ENCODE assay signal across 7 mouse cellular contexts in genomic region chr17:6005638-6006471, GRCm38 (mm10).
A peak's percentile ranks its signal among the peaks of the same experiment; 100 is the strongest.
DNase-seq lines count a peak whose midpoint lies in the region; ATAC-seq and TF ChIP-seq lines count a peak whose summit lies in the region.

No protein-coding gene starts in this region.

- peaks cover 14% of the 10 kb centered on the region; the same call in 1 of the 2 replicates for H3K36me3 ChIP-seq in intestine, postnatal 0 days (ENCODE audit: control insufficient read depth, insufficient read depth)
- H3K36me3 ChIP-seq in midbrain, embryonic 13.5 days, result no peaks in the 10 kb centered on the region
- 0 out of 2 replicates have a peak, but pooled peaks cover 5% of the 10 kb centered on the region for H3K36me3 ChIP-seq in stomach, embryonic 15.5 days

- ATAC-seq in intestine, postnatal 0 days, result peak; percentile 29; the same call in 1 of the 2 replicates
- peak; percentile 24; the same call in 1 of the 2 replicates for ATAC-seq in midbrain, embryonic 13.5 days
- ATAC-seq in stomach, embryonic 15.5 days (ENCODE audit: insufficient read depth, low FRiP score, low read depth), result peak; percentile 49

- H3K9me3 ChIP-seq in intestine, postnatal 0 days (ENCODE audit: control insufficient read depth), result no peaks in the 10 kb centered on the region
- no peaks in the 10 kb centered on the region for H3K9me3 ChIP-seq in midbrain, embryonic 13.5 days
- H3K9me3 ChIP-seq in stomach, embryonic 15.5 days, result no peaks in the 10 kb centered on the region; the same call in 1 of the 2 replicates

- peaks cover 15% of the 10 kb centered on the region for H3K4me1 ChIP-seq in intestine, postnatal 0 days (replicated peaks; ENCODE audit: control insufficient read depth, insufficient read depth, low read length)
- H3K4me1 ChIP-seq in midbrain, embryonic 13.5 days (replicated peaks), result peaks cover 11% of the 10 kb centered on the region; the same call in 1 of the 2 replicates
- peaks cover 23% of the 10 kb centered on the region for H3K4me1 ChIP-seq in stomach, embryonic 15.5 days

- peak; percentile 54 for TF ChIP-seq CTCF in intestine, postnatal 0 days (IDR thresholded peaks at IDR 0.05; ENCODE audit: low read depth)

- H3K9ac ChIP-seq in intestine, postnatal 0 days (ENCODE audit: low read depth, low read length), result no peak overlapping the region
- H3K9ac ChIP-seq in midbrain, embryonic 13.5 days (replicated peaks), result no peak overlapping the region
- no peak overlapping the region for H3K9ac ChIP-seq in stomach, embryonic 15.5 days

- 34% methylated on average over 14 of the region's 14 CpGs for WGBS in intestine, postnatal 0 days
- WGBS in midbrain, embryonic 13.5 days, result 29% methylated on average over 14 of the region's 14 CpGs
- WGBS in stomach, embryonic 15.5 days, result 16% methylated on average over 14 of the region's 14 CpGs

- DNase-seq in ES-CJ7 (ENCODE audit: low read depth, low spot score), result peak; percentile 64
- DNase-seq in brain, embryonic 18.5 days (ENCODE audit: low read depth, low spot score), result peak; percentile 72
- DNase-seq in frontal cortex, postnatal 36 days (ENCODE audit: low spot score in 2 of 2), result peak; percentile 58 to 81
- DNase-seq in left cerebral cortex, postnatal 36 days (ENCODE audit: low spot score in 2 of 2), result peak; percentile 65 to 68

- peak overlapping the region; percentile 32; the same call in 1 of the 2 replicates for H3K4me2 ChIP-seq in intestine, postnatal 0 days (replicated peaks; ENCODE audit: low read depth)
- 0 out of 2 replicates have a peak overlapping the region, but pooled peaks have one; percentile 6 for H3K4me2 ChIP-seq in midbrain, embryonic 13.5 days (replicated peaks)
- peak overlapping the region; percentile 27; the same call in 1 of the 2 replicates for H3K4me2 ChIP-seq in stomach, embryonic 15.5 days

- no peak overlapping the region for H3K4me3 ChIP-seq in intestine, postnatal 0 days (ENCODE audit: low read depth, low read length)
- no peak overlapping the region for H3K4me3 ChIP-seq in midbrain, embryonic 13.5 days (replicated peaks)
- no peak overlapping the region for H3K4me3 ChIP-seq in stomach, embryonic 15.5 days (replicated peaks)

- no peaks in the 10 kb centered on the region for H3K27me3 ChIP-seq in intestine, postnatal 0 days (replicated peaks; ENCODE audit: control insufficient read depth, insufficient read depth, low read length)
- H3K27me3 ChIP-seq in midbrain, embryonic 13.5 days, result no peaks in the 10 kb centered on the region
- no peaks in the 10 kb centered on the region for H3K27me3 ChIP-seq in stomach, embryonic 15.5 days (replicated peaks)

- intact Hi-C loops in left cerebral cortex, postnatal 36 days (cut with DNase I), result loop anchor here (1.0 kb wide), 1 partner anchor 32 kb away; no protein-coding TSS in a partner anchor

- peak overlapping the region; percentile 9 for H3K27ac ChIP-seq in intestine, postnatal 0 days (ENCODE audit: low read depth, low read length)
- no peak overlapping the region for H3K27ac ChIP-seq in midbrain, embryonic 13.5 days
- peak overlapping the region; percentile 92 for H3K27ac ChIP-seq in stomach, embryonic 15.5 days
